Mouse (Mus musculus): Measurements from ENCODE around the gene Serinc2.

GRCm38 (mm10) chr4:130299629-130300018 lies 20.6 kb upstream of the Serinc2 start:
- TF ChIP-seq POLR2A (IDR thresholded peaks at IDR 0.05; ENCODE audit: low read depth, low read length) = no peak
- TF ChIP-seq CTCF (IDR thresholded peaks at IDR 0.05; ENCODE audit: extremely low read depth, insufficient read length, insufficient replicate concordance, low read depth, low read length) = no peak

Measured in small intestine, adult 2 months (tissue).